Mouse (Mus musculus): ENCODE results near the gene Tmem17.

The Tmem17 gene

DNA sequence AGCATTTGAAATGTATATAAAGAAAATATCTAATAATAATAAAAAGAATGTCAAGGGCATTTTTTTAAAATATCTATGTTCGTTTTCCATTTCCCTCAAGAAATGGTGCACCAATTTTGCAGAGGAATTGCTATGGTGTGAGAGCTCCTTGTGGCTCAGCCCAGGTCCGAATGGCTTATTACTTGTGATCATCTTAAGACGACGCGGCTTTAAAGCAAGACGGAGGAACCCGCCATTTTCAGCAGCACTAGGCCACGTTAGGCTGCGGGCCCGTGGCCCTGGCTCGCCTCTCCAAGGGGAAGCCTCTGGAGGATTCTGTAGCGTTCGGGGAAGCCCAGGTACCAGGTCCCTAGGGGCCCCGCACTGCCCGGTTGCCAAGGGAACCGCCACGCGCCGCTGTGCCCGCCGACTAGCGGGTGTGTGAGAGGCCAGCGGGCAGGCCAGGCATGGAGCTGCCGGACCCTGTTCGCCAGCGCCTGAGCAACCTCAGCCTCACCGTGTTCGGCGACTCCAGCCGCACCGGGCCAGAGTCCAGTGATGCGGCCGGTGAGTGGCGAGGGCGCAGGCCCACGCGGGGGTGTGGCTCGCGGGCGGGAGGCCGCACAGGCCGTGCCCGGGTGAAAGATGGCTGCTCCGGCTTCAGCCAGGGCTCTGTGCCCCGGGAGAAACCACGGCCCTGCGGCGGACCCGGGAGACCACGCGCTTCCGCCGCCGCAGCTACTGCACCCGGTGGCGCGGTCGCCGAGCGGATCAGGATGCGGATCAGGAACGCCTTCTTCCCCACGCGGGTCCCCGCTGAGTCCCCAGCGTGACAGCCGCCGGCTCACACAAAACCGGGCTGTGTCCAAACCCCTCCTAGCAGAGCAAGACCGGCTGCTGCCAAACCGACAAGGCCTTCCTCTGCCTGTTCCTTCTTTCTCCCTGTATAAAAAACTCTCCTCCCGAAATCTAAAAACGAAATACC, at the start of gene Tmem17:
TSS of gene Tmem17 (plus strand) at position 51 of the 964 bp plus-strand sequence.
- peak; percentile 88 to 93 for DNase-seq

- no peak for DNase-seq
These were observed 31.9 kb upstream of the Tmem17 start for GRCm38 (mm10) chr11:22479836-22480619.

- no peak for DNase-seq
These were observed 30.1 kb upstream of the Tmem17 start for GRCm38 (mm10) chr11:22481639-22482361.

GRCm38 (mm10) chr11:22482362-22482760, 29.5 kb upstream of the Tmem17 start:
- DNase-seq, result no peak

DNA sequence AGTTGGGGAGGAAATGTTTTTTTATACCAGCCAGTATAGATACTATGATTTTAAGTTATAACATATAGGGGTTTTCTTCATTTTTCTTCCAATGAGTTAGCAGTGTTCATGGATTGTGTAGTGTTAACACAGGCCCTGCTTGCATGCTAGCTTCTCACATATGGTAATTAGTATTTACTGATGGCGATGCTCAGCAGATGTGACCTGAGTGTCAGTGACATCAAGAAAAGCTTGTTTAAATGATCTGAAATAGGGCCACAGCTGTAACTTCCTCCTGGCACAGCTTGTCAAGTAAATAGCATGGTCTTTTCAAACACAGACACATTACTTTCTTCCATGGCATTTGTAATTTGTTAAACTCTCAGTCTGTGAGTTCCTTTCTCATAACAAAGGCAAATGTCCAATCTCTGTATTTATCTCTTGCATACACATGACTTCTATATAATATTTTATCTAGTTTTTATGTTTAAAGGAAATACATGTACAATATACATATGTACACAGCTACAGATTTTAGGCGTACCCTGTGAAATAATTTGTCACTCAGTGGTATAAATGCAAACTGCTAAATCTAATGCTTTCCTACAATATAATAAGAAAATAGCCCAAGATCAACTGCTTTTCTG, 18.1 kb upstream of the Tmem17 start:
- no peak for DNase-seq

DNA sequence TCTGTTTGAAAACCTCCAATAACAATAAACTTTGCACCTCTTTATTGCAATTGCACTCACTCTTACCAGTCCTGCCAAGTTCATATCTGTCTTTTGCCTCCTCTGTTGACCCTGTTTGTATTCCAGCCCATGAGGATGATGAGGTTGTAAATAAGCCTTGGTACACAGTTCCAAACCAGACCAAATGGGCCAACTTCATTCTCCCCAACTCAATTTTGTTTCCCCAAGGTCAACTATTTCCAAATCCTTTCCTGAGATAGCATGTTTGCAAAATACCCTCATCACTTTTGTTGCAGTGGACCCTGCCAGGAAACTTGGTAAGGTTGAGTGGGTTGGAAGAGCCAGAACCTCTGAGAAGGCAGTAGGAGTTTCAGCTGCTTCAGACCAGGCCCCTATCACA, 16.9 kb upstream of the Tmem17 start:
- no peak for DNase-seq

DNA sequence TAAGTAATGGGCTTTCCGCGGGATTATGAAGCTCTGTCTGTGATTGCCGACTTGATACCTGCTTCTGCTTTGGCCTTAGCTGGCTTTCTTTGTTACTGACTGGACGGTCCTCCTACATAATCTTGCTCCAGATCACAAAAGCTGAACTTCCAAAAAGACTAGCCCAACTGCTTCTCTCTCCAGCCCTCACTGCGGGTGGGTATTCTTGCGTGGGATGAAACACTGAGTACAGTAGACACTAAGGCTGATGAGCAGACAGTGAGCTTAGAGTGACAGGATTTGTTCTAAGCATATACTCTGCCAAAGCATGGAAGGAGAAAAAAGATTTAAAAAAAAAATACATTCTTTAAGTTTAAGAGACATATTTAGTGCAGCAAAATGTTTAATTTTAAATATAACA, 12.5 kb upstream of the Tmem17 start:
- DNase-seq, result no peak

GRCm38 (mm10) chr11:22499886-22500285, 12.0 kb upstream of the Tmem17 start:
- no peak for DNase-seq

DNA sequence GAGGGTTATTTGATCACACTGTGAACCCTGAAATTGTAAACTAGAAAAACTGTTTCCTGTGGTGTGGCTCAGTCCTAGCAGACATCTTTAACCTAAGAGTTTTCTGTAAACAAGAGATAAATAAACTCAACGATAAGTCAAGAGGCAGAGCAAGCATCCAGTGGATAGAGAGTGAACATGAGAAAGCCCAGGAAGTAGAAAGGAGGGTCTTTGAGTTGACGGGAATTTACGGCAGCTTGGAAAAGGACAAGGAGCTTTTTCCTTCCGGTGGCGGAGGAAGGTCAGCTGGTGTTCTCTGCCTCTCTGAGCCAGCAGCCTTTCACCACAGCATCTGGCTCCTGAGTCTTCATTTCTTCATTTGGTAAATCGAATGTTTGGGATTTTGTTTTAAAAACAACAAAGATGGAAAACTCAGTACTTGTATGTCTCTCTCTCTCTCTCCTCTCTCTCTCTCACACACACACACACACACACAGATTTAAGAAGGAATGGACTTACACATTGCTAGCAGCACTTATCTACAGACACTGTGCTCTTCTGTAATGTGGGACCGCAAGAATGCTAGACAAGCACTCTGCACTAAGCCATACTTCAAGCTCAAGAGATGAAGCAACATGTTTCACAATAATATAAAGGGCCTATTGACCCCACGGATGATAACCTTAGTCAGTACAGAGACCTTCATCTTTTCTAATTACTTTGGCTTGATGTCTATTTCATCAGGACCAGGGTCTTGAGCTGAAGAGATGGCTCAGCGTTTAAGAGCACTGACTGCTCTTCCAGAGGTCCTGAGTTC, 10.9 kb upstream of the Tmem17 start:
- DNase-seq, result no peak

GRCm38 (mm10) chr11:22513075-22513474, 1.2 kb downstream of the Tmem17 start:
- DNase-seq, result no peak

- DNase-seq, result no peak
These were observed 3.2 kb downstream of the Tmem17 start for GRCm38 (mm10) chr11:22515061-22515460.

GRCm38 (mm10) chr11:22518445-22518844, 6.6 kb downstream of the Tmem17 start:
- no peak for DNase-seq

DNA sequence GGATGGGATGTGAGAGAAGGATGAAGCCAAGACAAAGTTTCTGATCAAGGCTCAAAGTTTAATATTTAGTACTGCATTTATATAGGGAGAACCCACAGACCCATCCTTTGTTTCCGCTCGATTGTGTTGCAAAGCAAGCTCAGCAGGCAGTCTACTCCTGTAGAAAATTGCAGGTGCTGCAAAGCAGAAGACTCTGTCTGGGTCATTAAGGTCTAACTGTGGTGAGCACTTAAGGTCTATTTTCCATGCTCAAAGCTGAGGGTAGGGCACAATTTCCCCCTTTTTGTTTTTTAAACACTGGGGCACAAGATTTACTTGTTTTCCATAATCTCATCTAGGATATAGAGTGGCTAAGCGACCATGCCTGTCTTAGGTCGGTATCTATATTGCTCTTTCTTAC, 8.4 kb downstream of the Tmem17 start:
- DNase-seq, result no peak

DNA sequence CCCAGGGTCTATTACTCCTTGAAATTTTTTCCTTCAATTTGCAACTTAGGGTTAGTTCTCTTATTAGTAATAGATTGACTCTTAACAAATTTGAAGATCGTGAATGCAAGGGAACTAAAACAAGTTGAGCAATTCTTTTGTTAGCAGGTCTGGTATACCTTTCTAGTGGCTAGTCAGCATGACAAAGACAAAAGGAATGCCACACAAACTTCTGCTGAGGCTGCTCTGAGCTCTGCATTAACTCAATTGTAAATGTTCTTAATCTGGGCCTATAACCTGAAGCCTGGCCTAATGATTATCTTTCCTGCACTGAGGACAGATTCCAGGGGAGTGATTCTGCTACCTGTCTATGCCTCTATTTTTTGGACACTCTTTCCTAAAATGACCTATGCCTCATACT, 12.7 kb downstream of the Tmem17 start:
- DNase-seq, result no peak

- no peak for DNase-seq
These were observed 28.7 kb downstream of the Tmem17 start for GRCm38 (mm10) chr11:22540600-22540999.

- no peak for DNase-seq
These were observed 48.2 kb downstream of the Tmem17 start for GRCm38 (mm10) chr11:22560061-22560460.

DNA sequence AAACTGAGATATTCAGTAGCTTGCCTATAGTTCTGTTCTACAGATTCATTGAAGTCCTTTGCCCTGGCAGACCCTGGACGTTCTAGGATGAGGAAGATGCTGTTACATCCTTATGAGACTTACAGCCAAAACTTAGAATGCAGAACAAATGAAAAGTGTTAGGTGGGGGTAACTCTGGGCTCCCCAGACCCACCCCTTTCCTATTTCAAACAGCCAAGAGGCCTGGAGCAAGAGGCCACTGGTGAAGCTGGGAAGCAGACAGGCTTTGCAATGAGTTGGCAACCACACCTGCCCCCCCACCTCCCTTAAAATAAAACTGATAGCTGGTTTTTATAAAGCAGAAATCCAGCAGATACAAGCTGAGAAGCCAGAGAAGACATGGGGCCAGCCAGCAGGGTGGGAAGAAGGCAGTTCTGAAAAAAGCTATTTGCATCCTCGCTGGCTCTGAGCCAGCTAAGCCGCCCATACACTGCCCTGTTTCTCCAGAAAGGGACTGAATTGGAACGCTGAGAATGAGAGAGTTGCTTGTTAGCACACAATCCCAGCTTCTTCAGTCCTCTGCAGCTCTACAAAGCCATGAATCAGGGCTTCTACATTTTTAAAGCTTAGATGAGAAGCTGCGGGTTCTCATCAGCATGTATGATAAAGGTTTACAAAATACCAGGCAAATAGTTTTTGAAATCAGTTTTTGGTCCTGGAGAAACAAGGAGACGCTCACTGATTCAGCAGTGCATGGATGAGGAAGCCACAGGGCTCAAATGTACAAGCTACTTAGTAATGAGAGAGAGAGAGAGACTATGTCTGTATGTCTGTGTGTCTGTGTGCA, 48.8 kb downstream of the Tmem17 start:
- peak; percentile 11 to 30 for DNase-seq

- DNase-seq, result no peak
These were observed 49.4 kb downstream of the Tmem17 start for GRCm38 (mm10) chr11:22561329-22561592.

- no peak for DNase-seq
These were observed 51.8 kb downstream of the Tmem17 start for GRCm38 (mm10) chr11:22563706-22564105.

GRCm38 (mm10) chr11:22564676-22565075, 52.8 kb downstream of the Tmem17 start:
- DNase-seq, result no peak

Measured in kidney, adult 8-10 months (tissue).